Mouse (Mus musculus) cerebellum, adult (tissue): ENCODE measurements around the gene Slc25a19.
"Not testable (repeated sequence)": the region's sequence is repeated elsewhere in the genome, so short reads cannot be mapped to it uniquely, and the experiment has no call there.

ENCODE experiments used
- ATAC-seq: cut with Nextera tagmentation; 2 replicates; pipeline ENCODE4 v1.9.2; 2017; ENCODE audit warnings: mild to moderate bottlenecking, moderate library complexity, mixed read lengths; ENCODE audit not compliant: insufficient number of reproducible peaks, low FRiP score, low TSS enrichment

Gene Slc25a19

GRCm38 (mm10) chr11:115627705-115628464 lies at the start of gene Slc25a19:
Gene Slc25a19, minus strand, starts transcription at chr11:115628295.
- peak; percentile 98 for ATAC-seq

- no peak for ATAC-seq
Measured at GRCm38 (mm10) chr11:115677511-115677910, 49.4 kb upstream of the Slc25a19 start.

- no peak for ATAC-seq
Measured at GRCm38 (mm10) chr11:115676738-115677137, 48.6 kb upstream of the Slc25a19 start.

GRCm38 (mm10) chr11:115674235-115674865 lies 46.3 kb upstream of the Slc25a19 start:
- ATAC-seq: no peak; the same call in 1 of the 2 replicates

GRCm38 (mm10) chr11:115673471-115674234 lies 45.6 kb upstream of the Slc25a19 start:
- ATAC-seq: no peak; the same call in 1 of the 2 replicates

- no peak for ATAC-seq
Measured at GRCm38 (mm10) chr11:115672226-115672987, 44.3 kb upstream of the Slc25a19 start.

GRCm38 (mm10) chr11:115670451-115671050 lies 42.5 kb upstream of the Slc25a19 start:
- ATAC-seq: no peak

GRCm38 (mm10) chr11:115663676-115664335 lies 35.7 kb upstream of the Slc25a19 start:
- ATAC-seq: no peak

- ATAC-seq: peak; percentile 68; the same call in 1 of the 2 replicates
Measured at GRCm38 (mm10) chr11:115660376-115660775, 32.3 kb upstream of the Slc25a19 start.

GRCm38 (mm10) chr11:115658521-115658920 lies 30.4 kb upstream of the Slc25a19 start:
- no peak for ATAC-seq

- no peak for ATAC-seq
Measured at GRCm38 (mm10) chr11:115654128-115654527, 26.0 kb upstream of the Slc25a19 start.

GRCm38 (mm10) chr11:115653194-115653593 lies 25.1 kb upstream of the Slc25a19 start:
- ATAC-seq: no peak

GRCm38 (mm10) chr11:115651680-115652079 lies 23.6 kb upstream of the Slc25a19 start:
- ATAC-seq: no peak

- ATAC-seq: peak; percentile 89
Measured at GRCm38 (mm10) chr11:115649706-115650105, 21.6 kb upstream of the Slc25a19 start.

- no peak for ATAC-seq
Measured at GRCm38 (mm10) chr11:115647459-115647858, 19.4 kb upstream of the Slc25a19 start.

- ATAC-seq: no peak
Measured at GRCm38 (mm10) chr11:115646439-115646838, 18.3 kb upstream of the Slc25a19 start.

GRCm38 (mm10) chr11:115645498-115645897 lies 17.4 kb upstream of the Slc25a19 start:
- ATAC-seq: not testable (repeated sequence)

- ATAC-seq: no peak
Measured at GRCm38 (mm10) chr11:115644308-115644707, 16.2 kb upstream of the Slc25a19 start.

GRCm38 (mm10) chr11:115643265-115643664 lies 15.2 kb upstream of the Slc25a19 start:
- no peak for ATAC-seq
